In genomic region chr6:134149606-134150005, GRCm38 (mm10) we compare ENCODE assay signal across 33 mouse cellular contexts.
"Had no signal": no experiment of that assay in that cellular context is flagged by ENCODE, and none has a peak within 500 bp of the region (broad histone marks: within the 10 kb centered on the region; RNA-seq: fewer than 3 reads in every experiment).

No protein-coding gene starts in this region.

- H3K9me3 ChIP-seq: heart, embryonic 12.5 days; heart, embryonic 13.5 days; heart, embryonic 15.5 days; hindbrain, embryonic 10.5 days; hindbrain, embryonic 12.5 days; hindbrain, embryonic 13.5 days; hindbrain, embryonic 15.5 days; intestine, embryonic 15.5 days; kidney, embryonic 15.5 days had no signal

- H3K27ac ChIP-seq: heart, embryonic 15.5 days; hindbrain, embryonic 10.5 days; hindbrain, embryonic 12.5 days; hindbrain, embryonic 13.5 days; hindbrain, embryonic 14.5 days; hindbrain, embryonic 15.5 days; hindbrain, postnatal 0 days; intestine, embryonic 15.5 days; kidney, embryonic 15.5 days; layer of hippocampus, adult 2 months had no signal

- H3K27me3 ChIP-seq: heart, embryonic 12.5 days; heart, embryonic 13.5 days; heart, embryonic 15.5 days; hindbrain, embryonic 12.5 days; hindbrain, embryonic 13.5 days; hindbrain, embryonic 15.5 days; intestine, embryonic 15.5 days; kidney, embryonic 15.5 days had no signal

- H3K4me3 ChIP-seq: heart, embryonic 12.5 days; heart, embryonic 13.5 days; heart, embryonic 15.5 days; hindbrain, embryonic 10.5 days; hindbrain, embryonic 12.5 days; hindbrain, embryonic 13.5 days; hindbrain, embryonic 15.5 days; intestine, embryonic 15.5 days; kidney, embryonic 15.5 days; layer of hippocampus, adult 2 months; left cerebral cortex, adult 2 months had no signal

- H3K9ac ChIP-seq: heart, embryonic 12.5 days; heart, embryonic 15.5 days; hindbrain, embryonic 12.5 days; hindbrain, embryonic 13.5 days; hindbrain, embryonic 14.5 days; hindbrain, embryonic 15.5 days; intestine, embryonic 15.5 days; kidney, embryonic 15.5 days had no signal

- H3K4me2 ChIP-seq: heart, embryonic 12.5 days; heart, embryonic 13.5 days; heart, embryonic 15.5 days; hindbrain, embryonic 12.5 days; hindbrain, embryonic 13.5 days; hindbrain, embryonic 14.5 days; hindbrain, embryonic 15.5 days; intestine, embryonic 15.5 days; kidney, embryonic 15.5 days had no signal

- ATAC-seq: hindbrain, embryonic 16.5 days; hindbrain, postnatal 0 days; inflammation-experienced regulatory T-cells, adult 6 months; intestine, embryonic 15.5 days; intestine, embryonic 16.5 days; intestine, postnatal 0 days had no signal

- DNase-seq: heart, postnatal 10 days; heart, postnatal 14 days; heart, postnatal 36 days; heart, postnatal 4 days; kidney, adult 11 months; kidney, adult 18-20 months; kidney, adult 2 months; kidney, adult 8-10 months; kidney, adult 9 months; kidney, postnatal 10 days; kidney, postnatal 14 days; kidney, postnatal 25 days; kidney, postnatal 36 days; kidney, postnatal 4 days; layer of hippocampus, adult 9-11 months; layer of hippocampus, postnatal 36 days had no signal

- H3K36me3 ChIP-seq: heart, embryonic 12.5 days; heart, embryonic 15.5 days; hindbrain, embryonic 10.5 days; hindbrain, embryonic 12.5 days; hindbrain, embryonic 13.5 days; hindbrain, embryonic 15.5 days; intestine, embryonic 15.5 days; kidney, embryonic 15.5 days had no signal
